Comparison of ENCODE assay signal across 12 mouse cellular contexts in the genomic region with DNA sequence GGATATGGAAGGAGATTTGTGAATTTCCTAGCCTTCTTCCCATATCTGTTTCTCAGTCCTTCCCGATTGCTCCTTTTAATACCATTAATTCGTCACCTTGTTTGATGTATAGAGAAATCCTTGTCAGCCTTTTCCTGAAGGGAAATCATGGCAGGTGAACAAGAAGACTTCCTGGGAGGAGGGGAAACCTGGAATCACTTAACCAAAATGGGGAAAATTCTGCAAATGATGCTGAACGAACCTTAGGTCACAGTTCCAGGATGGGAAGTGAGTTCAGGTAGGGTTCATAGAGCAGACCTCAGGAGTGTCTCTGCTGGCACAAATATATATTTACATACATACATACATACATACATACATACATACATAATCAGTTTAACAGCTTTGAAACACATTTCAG.
"Had no signal": no experiment of that assay in that cellular context is flagged by ENCODE, and none has a peak within 500 bp of the region (broad histone marks: within the 10 kb centered on the region; RNA-seq: fewer than 3 reads in every experiment).

No protein-coding gene starts in this region.

- H3K4me3 ChIP-seq: kidney, embryonic 15.5 days; liver, embryonic 15.5 days; midbrain, embryonic 10.5 days; neural tube, embryonic 12.5 days had no signal

- H3K27ac ChIP-seq: kidney, embryonic 15.5 days; liver, embryonic 15.5 days; midbrain, embryonic 10.5 days; neural tube, embryonic 12.5 days had no signal

- H3K36me3 ChIP-seq: kidney, embryonic 15.5 days; liver, embryonic 15.5 days; midbrain, embryonic 10.5 days; neural tube, embryonic 12.5 days had no signal

- ATAC-seq: lung, postnatal 0 days had no signal

- H3K4me1 ChIP-seq: liver, embryonic 15.5 days had no signal

- H3K9ac ChIP-seq: kidney, embryonic 15.5 days; liver, embryonic 15.5 days; neural tube, embryonic 12.5 days had no signal

- DNase-seq: layer of hippocampus, adult 9-11 months; lung, adult 2 months; lung, postnatal 36 days; spleen, adult 18-20 months; thymus, adult 18-20 months; thymus, postnatal 14 days had no signal

- H3K27me3 ChIP-seq: kidney, embryonic 15.5 days; liver, embryonic 15.5 days; neural tube, embryonic 12.5 days had no signal

- H3K4me2 ChIP-seq: kidney, embryonic 15.5 days; liver, embryonic 11.5 days; liver, embryonic 15.5 days; neural tube, embryonic 12.5 days had no signal

- H3K9me3 ChIP-seq: kidney, embryonic 15.5 days; liver, embryonic 15.5 days; midbrain, embryonic 10.5 days; neural tube, embryonic 12.5 days had no signal
